Mouse (Mus musculus) MN1 (cell line): ENCODE measurements around the gene Qrich1.

Experiments
- DNase-seq: peaks from one replicate; pipeline ENCODE4 v3.0.0-alpha.2; 2016; ENCODE audit warnings: low spot score

Qrich1 gene

DNA sequence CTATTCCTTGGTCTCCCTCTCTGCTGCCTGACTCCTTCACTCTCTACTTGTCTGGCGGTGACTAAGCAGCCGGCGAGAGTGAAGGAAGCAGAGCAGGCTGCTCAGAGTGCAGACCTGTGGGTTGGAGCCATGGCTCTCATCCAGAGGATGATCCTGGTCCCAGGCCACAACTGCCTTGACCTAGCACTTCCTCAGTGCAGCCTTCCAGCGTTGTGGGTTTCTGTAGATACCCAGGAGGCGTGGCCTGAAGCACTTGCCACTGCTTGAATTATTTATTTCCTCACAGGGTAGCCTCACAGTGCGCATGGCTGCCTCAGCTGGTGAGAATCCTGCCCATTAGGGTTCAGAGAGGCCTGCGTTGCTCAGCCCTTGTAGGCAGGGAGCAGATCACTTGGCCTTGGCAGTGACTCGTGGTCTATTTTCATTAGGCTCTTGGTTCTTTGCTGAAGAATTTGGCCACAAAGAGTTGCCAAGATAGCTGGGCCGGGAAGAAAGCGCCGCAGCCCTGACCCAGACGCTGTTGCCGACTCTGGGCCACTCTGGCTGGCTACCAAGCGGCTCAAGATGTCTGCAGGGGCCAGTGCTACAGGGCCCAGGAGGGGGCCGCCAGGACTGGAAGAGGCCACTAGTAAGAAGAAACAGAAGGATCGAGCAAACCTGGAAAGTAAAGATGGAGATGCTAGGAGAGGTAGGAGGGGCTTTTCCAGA lies 24.4 kb upstream of the Qrich1 start:
- DNase-seq = peak; percentile 75

DNA sequence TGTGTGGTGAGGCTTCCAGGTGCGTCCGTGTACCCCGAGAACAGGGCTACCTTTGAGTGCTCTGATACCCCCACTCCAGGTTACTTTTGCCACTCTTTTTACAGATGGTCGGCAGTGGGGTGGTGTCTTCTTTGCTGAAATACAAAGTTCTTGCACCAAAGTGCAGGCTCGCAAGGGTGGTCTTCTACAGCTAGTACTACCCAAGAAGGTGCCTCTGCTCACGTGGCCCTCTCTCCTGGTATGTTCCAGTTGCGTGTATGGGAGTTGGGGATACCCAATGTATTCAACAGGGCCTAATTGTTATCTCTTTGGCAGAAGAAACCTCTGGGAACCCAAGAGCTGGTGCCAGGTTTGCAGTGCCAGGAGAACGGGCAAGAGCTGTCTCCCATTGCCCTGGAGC lies 23.4 kb upstream of the Qrich1 start:
- no peak for DNase-seq

DNA sequence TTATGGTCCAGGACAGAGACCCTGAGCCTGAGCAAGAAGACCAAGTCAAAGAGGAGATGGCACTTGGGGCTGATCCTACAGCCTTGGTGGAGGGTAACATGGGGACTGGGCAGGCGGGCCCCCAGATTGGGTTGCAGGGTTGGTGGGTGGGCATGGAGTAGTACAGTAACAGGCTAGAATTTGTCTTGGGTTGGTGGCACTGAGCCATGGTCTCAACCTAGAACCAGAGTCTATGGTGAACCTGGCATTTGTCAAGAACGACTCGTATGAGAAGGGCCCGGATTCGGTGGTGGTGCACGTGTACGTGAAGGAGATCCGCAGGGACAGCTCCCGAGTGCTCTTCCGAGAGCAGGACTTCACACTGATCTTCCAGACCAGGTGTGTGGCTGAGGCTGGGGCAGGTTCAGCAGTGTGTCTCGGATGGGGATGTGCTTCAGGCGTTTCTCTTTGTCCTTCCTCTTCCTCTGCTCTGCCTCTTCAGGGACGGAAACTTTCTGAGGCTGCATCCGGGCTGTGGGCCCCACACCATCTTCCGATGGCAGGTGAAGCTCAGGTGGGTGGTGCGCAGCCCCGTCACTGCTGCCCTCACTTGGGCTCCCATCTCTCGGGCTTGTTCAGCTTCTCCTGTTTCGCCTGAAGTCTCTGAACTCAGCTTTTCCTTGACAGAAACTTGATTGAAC lies 22.3 kb upstream of the Qrich1 start:
- DNase-seq = no peak

DNA sequence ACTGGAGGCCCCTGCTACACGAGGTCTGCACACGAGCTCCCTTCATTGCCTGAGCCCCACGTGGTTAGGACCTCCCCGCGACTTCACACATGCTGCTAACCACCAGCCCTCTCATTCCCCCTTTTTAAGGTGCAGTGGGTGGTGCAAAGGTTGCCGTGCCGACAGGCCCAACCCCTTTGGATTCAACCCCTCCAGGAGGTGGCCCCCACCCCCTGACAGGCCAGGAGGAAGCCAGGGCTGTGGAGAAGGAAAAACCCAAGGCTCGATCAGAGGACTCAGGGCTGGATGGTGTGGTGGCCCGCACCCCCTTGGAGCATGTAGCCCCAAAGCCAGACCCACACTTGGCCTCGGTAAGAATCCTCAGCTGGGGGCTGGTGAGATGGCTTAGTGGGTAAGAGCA lies 21.7 kb upstream of the Qrich1 start:
- DNase-seq = no peak

DNA sequence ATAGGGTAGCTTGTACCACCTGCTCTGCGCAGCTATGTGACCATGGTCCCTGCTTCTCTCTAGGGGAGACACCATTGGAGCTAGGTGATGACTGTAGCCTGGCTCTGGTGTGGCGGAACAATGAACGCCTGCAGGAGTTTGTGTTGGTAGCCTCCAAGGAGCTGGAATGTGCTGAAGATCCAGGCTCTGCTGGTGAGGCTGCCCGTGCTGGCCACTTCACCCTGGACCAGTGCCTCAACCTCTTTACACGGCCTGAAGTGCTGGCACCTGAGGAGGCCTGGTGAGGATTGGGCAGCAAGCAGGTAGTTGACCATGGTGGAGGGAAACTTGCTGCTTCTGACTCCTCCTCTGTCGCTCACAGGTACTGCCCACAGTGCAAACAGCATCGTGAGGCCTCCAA lies 17.4 kb upstream of the Qrich1 start:
- no peak for DNase-seq

DNA sequence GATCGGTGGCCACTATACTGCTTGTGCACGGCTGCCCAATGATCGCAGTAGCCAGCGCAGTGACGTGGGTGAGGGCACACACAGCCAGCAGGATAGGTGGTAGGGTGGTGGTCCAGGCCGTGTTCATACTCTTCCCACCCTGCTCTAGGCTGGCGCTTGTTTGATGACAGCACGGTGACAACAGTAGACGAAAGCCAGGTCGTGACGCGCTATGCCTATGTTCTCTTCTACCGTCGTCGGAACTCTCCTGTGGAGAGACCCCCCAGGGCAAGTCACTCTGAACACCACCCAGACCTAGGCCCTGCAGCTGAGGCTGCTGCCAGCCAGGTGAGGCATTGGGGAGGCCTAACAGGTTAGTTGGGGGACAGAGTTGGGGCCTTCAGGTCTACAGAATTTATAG lies 16.7 kb upstream of the Qrich1 start:
- no peak for DNase-seq

DNA sequence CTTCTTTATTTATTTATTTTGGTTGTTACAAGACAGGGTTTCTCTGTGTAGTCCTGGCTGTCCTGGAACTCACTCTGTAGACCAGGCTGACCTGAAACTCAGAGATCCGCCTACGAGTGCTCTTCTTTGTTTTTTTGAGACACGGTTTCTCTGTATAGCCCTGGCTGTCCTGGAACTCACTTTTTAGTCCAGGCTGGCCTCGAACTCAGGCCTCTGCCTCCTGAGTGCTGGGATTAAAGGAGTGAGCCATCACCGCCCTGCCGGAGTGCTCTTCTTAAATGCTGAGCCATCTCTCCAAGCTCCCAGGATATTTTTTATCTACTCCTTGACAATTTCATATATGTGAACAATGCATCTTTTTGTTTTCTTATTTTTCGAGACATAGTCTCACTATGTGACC lies 9.7 kb upstream of the Qrich1 start:
- no peak for DNase-seq

DNA sequence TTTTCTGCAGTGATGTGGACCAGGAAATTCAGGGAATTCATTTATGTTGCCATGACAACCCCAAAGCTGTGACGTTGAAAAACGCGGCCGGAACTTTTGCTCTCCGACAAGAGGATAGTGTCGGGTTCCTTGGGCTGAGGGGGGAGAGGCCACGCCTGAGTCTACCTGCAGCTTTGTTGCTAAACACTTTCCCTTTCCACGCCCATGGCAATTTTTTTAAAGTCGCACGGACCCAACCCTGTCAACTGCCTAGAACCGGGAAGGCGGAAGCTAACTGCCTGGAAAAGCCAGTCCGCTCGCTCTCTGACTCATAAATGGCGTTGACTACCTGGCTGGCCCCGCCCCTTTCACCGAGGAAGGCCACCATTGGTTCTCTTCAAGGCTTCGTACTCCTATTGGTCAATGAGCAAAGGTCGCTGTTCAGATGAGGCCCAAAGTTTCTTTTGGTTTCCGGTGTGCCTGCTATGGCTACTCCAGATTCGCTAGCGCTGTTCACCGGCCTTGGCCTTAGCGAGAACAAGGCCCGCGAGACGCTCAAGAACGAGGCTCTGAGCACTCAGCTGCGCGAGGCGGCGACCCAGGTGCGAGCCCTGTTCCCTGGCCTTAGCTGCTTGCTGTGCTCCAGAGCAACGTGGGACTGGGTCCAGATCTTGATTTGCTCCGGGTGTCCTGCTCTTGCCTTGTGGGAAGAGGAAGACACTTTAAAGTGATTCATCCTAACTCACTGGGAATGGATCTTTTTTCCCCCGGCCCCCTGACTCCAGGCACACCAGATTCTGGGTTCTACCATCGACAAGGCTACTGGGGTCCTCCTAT lies 8.8 kb upstream of the Qrich1 start, which contains the start of gene Qars:
TSS of gene Qars (plus strand) at position 88 of the 816 bp plus-strand sequence.
- DNase-seq = peak; percentile 95

DNA sequence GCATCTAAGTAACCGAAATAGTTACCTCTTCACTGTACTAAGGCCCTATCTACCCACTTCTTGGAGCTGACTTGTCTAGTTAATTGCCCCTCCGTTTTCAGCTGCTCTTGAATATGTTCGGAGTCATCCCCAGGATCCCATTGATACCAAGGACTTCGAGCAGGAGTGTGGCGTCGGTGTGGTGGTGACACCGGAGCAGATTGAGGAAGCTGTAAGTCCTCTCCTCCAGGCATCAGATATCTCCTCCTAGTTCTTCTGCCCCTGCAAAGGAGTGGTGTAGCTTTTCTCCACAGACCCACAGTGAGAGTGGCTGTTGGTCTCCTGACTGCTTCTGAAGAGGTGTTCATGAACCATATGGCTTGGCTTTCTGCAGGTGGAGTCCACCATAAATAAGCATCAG lies 7.8 kb upstream of the Qrich1 start:
- no peak for DNase-seq

DNA sequence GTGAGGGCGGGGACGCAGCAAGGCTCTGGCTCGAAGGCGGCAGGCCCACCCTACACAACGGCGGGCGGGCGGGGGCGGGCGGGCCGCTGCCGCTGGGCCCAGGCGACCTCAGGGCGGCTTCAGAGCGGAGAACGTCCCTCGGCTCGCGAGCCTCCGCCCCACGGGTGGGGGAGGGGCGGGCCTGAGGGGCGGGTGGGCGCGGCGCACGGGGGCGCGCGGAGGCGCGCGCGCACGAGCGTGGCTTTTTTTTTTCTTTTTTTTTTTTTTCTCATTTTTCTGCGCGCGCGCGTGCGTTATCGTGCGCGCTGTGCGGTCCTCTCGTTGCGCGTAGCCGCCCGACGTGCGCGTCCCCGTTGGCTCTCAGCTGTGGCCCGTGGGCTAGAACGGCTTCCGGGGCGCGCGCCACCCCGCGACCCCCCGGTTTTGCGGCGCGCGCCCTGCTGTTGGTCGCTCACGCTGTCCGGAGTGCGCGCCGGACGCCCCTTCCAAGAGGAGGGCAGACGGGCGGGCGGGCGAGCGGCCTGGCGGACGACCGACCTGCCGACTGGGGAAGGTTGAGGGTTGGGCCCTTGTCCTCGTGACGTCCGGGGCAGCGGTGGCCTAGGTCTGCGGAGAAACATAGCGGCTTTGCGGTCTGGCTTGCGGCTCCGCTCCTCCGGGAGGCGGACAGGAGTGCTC lies 786 bp downstream of the Qrich1 start:
- DNase-seq = peak; percentile 87

DNA sequence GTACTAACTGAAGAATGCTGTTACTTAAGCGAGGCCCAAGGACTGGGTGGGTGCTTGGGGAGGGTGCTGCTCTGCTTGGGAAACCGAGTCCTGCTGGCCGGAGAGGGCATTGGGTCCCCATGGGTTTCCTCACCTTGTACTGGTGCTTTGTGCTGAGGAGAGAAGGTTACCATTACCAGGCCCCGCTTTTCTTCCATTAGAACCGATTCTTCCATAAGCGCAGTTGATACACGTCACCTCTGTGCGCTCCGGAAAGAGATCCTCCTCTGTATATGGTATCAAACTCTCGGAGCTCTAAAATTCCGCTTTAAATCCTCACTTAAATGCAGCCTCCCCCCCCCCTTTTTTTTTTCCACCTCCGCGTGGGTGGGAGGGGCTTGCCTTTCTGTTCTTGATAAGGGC lies 1.3 kb downstream of the Qrich1 start:
- peak; percentile 70 for DNase-seq

DNA sequence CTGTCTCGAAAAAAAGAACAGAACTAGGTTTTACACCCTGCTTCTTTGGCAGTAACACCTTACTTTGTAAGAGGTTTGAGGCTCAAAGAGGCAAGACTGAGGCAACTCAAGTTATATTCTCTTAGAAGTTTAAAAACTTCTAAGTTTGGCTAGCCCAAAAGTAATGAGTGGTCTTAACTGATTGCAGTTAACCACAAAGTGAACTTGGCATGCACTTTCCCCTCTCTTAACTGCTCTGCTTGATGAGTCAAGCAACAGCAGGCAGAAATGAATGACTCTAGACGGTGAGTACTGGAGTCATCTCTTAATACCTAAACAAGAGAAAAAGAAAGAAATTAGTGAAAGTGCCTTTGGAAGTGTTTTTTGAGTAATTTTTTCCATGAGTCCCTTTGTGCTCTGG lies 5.0 kb downstream of the Qrich1 start:
- DNase-seq = no peak

DNA sequence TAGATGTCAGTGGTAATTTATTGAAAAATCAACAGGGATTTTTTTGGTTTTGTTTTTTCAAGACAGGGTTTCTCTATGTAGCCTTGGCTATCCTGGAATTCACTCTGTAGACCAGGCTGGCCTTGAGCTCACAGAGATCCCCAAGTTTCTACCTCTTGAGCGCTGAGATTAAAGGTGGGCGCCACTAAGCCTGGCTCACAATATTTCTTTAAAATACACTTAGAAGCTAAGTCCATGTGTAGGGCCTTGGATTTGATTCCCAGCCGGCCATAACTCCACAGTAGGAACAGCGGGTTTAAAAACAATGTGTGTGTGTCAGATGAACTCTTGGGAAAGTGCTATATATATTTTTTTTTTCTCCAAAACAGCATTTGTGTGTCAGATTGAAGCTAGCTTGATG lies 6.7 kb downstream of the Qrich1 start:
- no peak for DNase-seq

DNA sequence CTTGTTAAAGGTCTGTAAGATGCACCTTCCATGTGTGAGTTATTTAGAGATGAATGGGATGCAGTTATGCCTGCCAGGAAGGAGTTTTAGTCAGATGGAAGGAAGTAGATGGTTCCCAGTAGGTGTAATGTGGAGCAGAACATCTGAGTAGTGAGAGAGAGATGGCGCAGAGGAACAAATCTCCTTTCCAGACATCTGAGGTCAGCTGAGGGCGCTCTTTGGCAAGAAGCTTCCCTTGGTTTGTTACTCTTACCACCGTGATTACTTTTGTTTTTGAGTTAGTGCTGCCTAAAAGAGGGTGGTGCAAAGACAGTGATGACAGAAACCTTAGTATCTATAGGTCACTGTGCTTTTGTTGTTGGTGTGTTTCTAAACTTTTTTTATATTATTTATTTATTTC lies 8.8 kb downstream of the Qrich1 start:
- no peak for DNase-seq

DNA sequence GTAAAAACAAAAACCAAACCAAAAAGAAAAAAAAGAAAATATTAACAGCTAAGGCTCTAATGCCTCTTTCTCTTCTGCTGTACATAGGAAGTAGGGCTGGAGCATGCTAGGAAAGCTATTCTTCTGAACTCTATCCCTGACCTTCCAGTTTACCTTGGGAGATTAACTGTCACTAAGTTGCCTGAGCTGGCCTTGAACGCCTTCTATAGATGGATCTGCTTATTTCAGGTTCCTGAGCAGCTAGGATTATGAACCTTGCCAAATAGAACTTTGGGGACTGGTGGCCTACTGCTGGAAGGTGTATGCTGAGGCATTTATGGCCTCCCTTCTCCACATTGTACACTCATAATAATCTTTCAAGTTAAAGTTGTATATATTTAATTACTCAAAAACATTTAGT lies 14.3 kb downstream of the Qrich1 start:
- DNase-seq = no peak

DNA sequence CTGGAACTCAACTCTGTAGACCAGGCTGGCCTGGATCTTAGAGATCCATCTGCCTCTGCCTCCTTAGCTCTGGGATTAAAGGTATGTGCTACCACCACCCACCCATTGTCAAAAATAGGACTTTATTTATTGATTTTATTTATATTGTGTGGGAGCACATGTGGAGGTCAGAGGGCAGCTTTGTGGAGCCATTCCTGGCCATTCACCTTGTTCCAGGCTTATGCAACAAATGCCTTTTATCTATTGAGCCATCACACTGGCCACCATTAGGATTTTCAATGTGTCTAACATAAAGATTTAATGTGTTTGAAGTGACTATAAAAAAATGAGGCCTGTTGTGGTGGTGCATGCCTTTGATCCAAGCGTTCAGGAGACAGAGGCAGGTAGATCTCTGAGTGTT lies 14.9 kb downstream of the Qrich1 start:
- no peak for DNase-seq

DNA sequence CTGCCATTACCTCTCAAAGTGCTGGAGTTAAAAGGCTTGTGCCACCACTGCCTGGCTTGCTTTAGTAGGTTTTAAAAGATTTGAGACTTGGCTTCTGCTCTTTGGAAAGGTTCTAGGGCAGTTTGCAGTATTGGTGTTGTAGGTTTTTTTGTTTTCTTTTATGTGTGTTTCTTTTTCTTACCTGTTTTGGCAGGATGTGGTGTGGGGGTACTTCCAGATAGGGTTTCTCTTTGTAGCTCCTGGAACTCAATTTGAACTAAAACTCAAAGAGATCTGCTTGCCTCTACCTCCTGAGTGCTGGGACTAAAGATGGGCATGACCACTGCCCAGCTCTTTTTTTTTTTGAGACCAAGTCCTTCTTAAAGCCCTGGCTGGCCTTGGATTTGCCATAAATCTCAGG lies 24.2 kb downstream of the Qrich1 start:
- DNase-seq = no peak

DNA sequence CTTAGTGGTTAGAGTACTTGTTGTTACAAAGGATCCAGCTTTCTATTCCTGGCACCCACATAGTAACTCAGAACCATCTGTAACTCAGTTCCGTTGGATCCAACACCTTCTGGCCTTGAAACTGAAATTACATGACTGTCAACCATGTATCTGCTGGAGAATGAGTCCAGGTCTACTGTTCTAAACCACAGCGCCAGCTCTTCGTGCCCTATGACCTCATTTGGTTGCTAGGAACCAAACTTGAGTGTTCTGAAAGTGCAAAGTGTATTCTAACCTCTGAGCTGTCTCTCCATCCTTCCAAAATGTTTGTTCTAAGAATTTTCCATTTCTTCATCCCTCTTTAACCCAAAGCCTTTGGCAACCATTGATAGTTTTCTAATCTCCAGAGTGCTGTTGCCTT lies 29.4 kb downstream of the Qrich1 start:
- no peak for DNase-seq

DNA sequence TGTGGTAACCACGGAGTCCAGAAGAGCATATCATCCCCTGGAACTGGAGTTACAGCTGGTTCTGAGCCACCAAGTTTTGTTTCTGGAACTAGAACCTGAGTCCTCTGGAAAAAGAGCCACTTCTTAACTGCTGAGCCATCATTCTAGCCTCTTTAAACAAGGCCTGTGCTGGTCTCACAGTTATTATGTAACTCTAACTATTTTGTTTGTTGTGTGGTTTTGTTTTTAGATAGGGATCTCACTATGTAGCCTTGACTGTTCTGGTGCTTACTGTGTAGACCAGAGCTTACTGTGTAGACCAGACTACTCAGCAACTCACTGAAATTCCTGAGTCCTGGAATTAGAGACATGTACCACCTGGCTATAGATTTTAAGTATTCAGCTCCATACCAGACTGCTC lies 30.3 kb downstream of the Qrich1 start:
- no peak for DNase-seq

DNA sequence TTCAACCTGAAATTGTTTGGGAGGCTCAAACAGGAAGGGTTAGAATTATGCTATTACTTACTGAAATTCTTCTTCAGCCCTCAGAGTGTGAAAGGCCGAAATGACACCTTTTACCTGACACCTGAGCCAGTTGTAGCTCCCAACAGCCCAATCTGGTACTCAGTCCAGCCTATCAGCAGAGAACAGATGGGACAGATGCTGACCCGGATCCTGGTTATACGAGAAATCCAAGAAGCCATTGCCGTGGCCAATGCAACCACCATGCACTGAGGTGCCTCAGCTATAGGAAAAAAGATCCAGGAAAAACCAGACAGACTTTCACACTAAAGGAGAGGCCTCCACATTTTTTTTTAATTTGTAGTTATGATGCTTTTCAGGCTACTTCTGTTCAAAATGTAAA lies 42.6 kb downstream of the Qrich1 start:
- DNase-seq = no peak

DNA sequence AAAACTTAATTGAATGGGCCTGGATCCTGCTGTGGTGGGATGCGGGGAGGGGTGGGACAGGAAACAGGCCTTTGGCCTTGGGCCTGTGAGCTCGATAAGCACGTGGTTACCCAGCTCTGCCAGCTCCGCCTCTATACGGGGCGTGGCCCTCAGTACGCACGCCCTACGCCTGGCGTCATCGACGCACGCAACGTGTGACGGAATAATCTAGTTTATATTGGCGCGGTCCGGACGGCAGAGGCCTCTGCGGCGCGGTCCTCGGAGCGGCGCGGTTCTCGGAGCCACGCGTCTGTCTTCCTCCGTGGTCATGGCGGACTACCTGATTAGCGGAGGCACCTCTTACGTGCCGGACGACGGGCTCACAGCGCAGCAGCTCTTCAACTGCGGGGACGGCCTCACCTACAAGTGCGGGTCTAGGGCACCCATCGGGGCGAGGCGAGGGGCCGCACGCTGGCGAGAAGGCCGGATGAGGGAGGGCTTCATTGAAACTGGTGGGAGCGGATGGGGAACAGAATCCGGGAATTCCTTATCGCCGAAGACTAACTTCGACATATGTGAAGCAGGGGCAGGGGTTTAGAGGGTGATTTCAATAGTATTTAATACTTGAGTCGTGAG lies 43.7 kb downstream of the Qrich1 start, which contains the start of gene Impdh2:
TSS of gene Impdh2 (plus strand) at position 60 of the 615 bp plus-strand sequence.
- DNase-seq = peak; percentile 97

DNA sequence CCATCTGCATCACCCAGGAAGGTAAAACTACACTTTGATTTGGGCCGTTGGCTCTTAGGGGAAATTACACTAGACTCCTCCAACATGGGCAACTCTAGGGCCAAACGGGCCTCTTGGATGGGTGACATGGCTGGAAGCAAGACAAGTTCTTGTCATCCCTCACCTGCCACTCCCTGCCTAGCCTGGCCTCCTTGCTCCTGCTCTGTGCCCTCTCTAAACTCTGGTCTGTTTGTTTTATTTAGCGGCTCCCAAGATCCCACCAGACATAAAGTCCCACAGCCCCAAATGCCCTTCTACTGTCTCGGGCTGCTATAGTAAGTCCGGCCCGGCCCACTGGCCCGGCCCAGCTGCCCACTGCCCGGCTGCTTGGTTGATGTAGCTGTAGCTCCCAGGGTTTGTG lies 47.1 kb downstream of the Qrich1 start:
- no peak for DNase-seq
